Mouse (Mus musculus) adrenal gland, adult 8-10 months (tissue): ENCODE data around the gene Prrt2. TPM values are rescaled to one million over a fixed set of nuclear protein-coding genes. Genes with fewer than 3 reads are reported as not detected.

ENCODE experiments used
- DNase-seq: peaks from one replicate; pipeline ENCODE4 v3.0.0; 2022
- total RNA-seq, 4 experiments: library from RNA; stranded (reverse); gene quantifications; 2 replicates each; pipeline ENCODE4 v1.2.4; 2022

Prrt2 gene
- total RNA-seq = 1 to 10 TPM; 2.4 to 8.7 (median 6.4) TPM

DNA sequence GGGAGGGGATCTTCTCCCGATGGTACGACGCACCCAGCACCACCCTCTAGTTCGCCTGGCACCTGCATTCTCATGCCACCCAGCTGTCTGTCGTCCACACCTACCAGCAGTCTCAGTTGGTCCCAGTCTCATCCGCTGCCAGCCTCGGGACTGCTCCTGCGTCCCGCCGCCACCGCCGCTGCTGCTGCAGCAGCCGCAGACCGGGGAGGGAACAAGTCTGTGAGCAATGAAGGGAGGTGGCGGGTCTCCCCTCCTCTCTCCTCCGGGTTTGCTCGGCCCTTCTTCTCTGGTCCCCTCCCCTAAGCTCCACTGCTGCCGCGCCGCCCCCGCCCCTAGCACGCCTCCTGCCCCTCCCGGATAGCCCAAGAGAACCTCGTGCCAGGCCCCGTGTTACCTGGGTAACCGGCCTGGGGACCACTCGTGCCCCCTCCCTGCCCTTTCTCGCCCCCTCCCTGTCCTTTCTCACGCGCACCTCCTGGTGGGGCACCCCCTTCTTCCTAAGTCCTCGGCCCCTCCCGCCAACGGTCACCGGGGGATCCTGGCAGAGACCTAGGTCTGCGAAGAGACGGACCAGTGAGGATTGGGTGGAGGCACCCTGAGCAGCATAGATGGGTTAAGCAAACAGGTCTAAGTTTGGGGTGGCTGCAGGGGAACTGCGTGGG, at the start of gene Prrt2, which contains the start of gene Gm42742:
Gene Prrt2 (minus strand): TSS at position 311 of the 662 bp plus-strand sequence.
Gene Gm42742 (minus strand): TSS at position 197 of the 662 bp plus-strand sequence.
- DNase-seq = peak; percentile 29

DNA sequence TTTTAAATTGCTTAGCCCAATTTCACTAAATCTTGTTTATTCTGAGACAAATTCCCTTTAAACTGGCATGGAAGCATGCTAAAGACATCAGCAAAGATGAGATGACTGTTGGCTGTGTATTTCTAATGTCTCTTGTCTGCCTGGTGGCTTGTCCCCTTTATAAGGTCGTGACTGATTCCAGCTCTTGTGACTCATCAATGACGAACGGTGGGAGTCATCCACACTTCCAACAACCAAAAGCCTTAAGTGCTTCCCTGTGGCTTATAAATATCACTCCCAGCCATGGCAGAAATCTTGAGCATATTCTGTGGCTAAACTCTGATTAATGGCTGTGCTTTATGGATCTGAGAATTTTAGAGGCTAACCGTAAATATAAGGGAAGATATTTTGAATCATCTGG, 45.3 kb upstream of the Prrt2 start:
- peak; percentile 33 for DNase-seq

DNA sequence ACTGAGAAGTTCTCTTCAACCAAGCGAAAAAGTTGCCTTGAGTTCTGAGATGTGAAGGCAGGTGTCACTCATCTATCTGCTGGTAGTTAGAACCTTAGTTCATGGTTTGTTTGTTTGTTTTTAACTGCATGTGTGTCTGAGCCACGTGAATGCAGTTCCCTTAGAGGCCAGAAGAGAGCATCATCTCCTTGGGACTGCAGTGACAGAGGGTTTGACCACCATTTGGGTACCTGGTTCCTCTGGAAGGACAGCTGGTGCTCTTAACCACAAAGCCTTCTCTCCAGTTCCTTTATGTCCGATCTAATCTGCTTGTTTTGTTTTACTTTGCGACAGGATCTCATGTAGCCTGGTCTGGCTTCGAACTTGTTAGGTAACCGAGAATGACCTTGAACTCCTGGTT, 44.5 kb upstream of the Prrt2 start:
- DNase-seq = no peak

DNA sequence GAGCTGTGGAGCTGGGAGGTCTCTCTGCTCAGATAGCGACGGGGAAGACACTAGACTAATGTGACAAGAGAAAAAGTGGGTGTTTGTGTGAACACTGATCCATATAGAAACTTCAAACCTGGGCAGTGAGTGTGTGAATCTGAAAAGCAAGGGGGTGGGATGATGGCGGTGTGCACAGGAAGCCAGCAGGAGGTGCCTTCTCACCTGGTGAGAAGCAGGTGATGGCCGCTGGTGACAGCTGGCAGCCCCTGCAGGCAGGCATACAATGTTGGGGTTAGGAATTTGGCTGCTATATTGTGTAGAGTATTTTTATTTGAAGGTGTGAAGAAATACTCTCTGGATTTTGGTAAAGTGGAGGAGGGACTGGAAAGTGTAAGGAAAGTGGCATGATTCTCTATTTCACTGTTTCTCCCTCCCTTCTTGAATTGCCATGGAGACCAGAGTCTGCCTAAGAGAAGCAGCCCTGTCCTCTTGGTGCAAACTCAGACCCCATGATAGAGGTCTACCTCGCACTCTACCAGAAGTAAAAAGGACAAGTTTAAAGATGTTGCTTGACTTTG, 34.1 kb upstream of the Prrt2 start:
- no peak for DNase-seq

DNA sequence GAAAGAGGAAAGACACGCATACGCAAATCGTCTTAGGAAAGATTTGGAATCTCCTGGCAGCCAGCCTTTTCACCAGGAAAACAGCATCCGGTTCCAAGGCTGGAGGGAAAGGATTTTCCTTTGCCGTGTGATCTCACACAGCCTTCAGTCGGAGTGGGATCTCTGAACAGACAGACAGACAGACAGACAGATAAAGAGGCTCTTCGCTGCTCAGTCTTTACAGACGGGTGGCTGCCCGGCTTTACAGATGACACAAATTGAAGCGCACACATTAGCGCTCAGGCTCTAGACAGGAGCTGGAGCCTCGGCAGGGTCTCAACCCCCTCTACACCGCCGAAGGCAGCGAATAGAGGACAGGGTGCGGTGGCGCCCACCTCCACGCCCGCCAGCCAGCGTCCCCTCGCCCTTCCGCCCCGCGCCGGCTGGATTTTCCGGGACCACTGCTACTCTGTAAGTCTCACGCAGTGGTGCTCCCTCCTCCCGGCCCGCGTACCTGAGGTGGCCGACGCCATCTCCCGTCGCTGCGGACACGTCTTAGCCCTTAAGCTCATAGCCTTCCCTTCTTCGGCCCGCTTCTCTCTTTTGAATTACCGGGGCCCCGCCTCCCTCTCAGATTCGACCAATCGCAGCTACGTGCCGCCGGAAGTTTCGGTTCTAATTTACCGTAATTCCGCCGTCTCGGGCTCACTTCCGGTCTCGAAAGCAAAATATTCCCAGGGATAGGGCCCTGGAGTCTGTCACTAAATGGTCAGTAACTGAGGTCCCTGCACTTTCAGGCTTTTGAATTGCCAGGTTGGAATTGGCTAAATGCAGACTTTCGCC, 21.1 kb upstream of the Prrt2 start, which contains the start of gene Kif22:
Gene Kif22 (minus strand): TSS at position 621 of the 822 bp plus-strand sequence.
- peak; percentile 83 for DNase-seq

DNA sequence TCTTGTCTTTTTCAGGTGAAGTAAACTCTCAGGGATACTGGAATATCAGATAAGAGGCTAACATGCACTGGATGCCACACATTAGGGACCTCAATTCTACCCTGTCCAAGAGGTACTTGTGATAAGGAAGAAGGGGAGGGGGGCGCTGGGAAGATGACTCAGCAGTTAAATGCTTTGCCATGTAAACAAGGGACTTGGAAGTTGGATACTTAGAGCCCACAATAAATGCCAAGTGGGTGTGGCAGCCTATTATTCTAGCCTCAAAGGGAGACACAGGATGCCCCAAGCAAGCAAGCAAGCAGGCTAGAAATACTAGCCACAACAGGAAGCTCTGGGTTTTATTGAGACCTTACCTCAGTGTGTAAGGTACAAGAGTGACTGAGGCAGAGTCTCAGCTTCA, 10.2 kb upstream of the Prrt2 start:
- DNase-seq = no peak

DNA sequence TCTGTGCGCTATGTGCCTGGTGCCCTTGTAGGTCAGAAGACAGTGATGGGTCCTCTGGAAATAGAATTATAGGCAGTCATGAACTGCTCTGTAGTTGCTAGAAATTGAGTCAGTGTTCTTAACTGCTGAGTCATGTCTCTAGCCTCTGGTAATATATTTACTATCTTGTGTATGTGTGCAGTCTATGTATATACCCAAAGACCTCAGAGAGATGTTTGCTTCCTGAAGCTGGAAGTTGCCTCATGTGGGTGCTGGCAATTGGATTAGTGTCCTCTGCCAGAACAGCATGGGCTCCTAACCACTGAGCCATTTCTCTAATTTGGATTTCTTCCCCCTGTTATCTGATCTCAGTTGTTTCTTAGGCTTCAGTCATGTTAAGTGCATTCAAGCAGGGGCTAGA, 9.2 kb upstream of the Prrt2 start:
- DNase-seq = no peak

DNA sequence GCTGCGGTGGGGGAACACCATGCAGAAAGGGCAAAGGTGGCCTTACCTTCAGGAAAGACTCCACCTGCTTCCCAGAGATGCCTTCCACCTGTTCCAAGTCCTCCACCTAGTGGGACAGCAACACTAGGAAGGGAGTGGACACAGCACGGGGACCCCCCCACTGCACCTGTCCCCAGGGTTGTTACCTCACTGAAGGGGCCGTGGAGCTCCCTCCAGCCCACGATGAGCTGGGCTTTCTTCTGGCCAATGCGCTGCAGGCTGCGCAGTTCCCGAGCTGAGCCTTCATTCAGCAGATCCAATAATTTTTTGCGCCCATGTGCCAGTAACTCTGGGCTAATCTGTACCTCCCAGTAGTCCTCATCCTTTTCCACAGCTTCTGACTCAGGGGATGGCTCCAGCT, 6.9 kb upstream of the Prrt2 start:
- DNase-seq = no peak

DNA sequence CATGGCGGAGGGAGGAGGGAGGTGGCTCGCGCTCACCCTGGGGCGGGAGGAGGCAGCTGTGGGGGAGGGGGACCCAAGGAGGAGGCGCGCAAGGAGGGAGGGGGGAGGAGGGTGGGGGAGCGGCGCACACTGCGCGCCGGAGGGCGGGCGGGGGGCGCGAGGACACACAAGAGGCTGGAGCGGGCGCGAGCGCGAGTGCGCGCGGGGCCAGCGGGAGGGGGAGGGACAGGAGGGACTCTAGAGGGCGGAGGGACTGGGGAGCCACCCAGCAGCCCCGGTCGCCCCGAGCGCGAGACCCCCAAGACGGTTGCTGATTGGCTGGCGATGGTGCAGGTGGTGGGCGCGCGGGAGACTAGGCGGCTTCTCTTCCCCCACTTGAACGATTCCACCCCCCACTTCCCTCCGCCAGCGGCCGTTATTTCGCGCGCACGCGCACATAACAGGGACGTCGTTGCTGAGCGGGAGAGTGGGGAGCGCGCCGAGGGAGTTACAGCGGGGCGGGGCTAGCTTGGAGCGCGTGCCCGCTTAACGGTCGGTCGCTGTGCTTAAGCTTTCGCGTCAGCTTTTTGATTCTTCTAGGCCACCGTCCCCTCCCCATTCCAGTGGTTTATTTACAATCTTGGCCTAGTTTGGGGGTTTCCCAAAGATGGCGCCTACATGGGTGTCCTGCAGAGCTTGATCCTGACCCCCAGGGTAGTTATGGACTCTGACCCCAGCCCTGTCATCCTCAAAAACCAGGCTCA, 6.1 kb upstream of the Prrt2 start, which contains the start of gene Maz:
Gene Maz (minus strand): TSS at position 54 of the 743 bp plus-strand sequence.
- DNase-seq = peak; percentile 99

DNA sequence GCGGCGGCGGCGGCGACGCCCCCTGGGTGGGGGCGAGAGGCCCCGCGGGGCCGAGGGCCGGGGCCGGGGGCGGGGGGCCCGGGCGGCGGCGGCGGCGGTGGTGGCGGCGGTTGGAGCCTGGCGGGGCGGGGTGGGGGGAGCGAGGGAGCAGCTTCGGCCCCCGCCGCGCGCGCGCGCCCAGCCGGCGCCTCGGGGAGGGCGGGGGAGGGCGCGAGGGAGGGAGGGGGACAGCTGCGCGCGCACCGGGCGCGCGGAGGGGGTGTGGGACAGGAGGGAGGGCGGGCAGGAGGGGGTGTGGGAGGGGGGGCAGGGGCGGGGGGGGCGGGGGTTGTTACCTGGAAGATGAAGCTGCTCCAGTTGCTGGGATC, 5.6 kb upstream of the Prrt2 start:
- DNase-seq = no peak

DNA sequence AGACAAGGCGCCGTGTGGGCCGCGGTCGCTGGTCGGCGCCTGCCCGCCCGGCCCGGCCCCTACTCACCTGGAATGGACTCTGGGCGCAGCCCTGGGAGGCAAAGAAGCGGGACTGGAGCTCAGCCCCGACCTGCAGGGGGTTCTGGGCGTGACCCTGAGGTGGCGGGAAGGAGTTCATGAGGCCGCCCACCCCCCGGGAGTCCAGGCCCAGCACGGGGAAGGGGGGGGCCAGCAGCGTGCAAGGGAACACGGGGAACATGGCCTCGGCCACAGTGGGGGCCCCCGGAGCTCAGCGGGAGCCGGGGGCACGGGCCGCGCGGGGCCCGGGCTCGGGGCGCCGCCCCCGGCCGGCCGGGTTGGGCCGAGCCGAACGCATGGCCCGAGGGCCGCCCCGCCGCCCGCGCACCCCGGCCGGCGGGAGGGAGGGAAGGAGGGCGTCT, 5.2 kb upstream of the Prrt2 start:
- DNase-seq = peak; percentile 69

DNA sequence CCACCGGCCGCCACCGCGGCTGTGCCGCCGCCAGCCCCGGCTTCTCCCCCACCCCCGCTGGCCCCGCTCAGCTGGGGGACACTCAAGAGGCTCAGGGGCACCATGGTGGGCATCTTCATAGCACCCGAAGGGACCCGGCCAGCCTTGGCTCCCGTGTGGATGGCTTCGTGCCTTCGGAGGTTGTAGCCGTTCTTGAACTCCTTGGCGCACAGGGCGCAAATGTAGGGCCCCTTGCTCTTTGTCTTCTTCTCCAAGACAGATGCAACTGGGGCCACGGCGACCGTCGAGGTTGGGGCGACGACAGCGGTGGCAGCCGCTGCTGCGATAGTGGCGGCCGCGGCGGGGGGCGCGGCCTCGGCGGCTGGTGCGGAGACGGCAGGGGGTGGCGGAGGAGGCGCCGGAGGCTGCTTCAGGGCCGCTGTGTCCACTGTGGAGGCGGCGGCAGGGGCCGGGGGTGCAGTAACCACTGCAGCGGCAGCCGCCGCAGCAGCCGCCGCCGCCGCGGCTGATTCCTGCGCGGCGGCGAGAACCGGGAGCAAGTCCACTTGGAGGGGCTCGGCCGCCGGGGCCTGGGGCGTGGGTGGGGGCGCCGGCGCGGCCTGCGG, 4.6 kb upstream of the Prrt2 start:
- DNase-seq = peak; percentile 53

DNA sequence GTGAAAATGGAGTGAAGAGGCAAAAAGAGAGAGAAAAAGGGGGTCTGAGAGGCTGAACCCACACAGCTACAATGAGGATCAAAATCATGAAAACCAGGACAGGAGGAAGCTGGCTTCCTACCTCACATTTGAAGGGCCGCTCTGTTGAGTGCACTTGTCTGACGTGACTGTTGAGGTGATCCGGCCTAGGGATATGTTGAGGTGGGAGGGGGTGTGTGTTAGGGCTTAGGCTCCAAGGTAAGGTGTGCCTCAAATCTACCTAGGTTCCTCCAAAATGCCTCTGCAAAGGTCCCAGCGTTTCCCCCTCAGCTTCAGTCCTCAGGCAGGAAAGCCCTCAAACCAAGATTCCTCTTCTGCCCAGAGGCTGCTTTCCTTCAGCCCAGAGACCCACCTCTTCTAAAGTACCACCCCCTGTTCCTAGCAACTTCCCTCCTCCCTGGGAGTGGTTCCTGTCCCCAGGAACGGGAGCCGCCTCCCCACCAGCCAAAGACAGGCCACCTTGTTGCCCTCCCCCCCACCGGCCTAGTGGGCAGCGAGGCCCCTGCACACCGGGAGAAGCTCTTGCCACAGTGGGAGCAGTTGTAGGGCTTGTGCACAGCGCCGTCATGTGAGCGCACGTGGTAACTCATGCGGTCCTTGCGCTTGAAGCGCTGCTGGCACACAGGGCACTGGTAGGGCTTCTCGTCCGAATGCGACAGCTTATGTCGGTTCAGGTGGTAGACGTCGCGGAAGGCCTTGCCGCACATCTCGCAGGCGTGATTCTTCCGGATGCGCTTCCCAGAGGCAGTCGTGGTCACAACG, 3.9 kb upstream of the Prrt2 start:
- peak; percentile 81 for DNase-seq

DNA sequence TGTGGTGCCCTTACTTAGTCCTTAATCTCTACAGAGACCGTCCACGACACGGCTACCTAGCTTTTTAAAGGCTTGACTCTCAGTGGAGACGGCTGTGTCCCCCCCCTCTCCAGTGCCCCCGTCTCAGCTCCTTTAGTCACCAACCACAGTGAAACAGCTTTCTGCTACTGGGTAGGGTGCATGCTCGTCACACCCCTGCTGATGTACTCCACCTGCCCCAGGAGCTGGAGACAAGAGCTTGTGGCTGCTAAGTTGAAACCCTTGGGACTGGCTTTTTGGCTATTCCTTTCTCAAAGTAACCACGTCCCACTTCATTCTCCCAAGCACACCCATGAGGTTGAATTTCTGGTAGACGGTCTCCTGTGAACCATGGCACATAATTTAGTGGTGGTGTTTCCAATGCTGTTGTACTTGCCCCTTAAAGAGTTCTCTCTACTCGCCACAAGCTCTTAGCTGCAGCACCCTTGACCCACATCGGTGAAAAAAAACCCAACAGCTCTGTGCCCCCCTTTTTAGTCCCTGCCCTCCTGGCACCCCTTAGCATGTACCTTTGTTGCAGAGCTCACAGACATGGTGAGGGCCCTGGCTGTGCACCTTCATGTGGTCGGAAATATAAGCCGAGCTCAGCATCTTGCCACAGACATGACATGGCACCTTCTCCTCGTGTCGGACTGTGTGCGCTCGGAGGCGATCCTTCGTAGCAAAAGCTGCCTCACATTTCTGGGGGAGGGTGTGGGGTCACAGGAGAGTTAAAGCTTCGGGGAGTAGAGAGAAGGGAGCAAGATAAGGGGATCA, 3.1 kb upstream of the Prrt2 start:
- DNase-seq = peak; percentile 33

DNA sequence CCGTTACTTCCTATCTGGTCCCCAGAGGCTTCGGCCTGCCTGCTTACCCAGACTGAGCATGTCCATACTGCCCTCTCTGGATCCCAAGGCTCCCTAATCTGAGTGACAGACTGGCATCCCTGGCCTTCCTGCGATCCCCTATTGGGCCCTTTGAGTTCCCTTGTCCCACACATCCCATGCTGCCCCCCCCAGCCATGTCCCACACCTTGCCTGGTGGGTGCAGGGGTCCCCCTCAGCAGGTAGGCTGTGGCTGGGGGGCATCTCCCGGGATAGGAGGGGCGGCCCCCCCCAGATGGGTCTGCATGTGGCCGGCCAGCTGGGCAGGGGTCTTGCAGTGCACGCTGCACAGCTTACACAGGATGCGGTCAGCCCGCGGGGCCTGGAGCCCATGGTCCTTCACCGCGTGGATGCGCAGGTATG, 2.3 kb upstream of the Prrt2 start:
- peak; percentile 26 for DNase-seq

DNA sequence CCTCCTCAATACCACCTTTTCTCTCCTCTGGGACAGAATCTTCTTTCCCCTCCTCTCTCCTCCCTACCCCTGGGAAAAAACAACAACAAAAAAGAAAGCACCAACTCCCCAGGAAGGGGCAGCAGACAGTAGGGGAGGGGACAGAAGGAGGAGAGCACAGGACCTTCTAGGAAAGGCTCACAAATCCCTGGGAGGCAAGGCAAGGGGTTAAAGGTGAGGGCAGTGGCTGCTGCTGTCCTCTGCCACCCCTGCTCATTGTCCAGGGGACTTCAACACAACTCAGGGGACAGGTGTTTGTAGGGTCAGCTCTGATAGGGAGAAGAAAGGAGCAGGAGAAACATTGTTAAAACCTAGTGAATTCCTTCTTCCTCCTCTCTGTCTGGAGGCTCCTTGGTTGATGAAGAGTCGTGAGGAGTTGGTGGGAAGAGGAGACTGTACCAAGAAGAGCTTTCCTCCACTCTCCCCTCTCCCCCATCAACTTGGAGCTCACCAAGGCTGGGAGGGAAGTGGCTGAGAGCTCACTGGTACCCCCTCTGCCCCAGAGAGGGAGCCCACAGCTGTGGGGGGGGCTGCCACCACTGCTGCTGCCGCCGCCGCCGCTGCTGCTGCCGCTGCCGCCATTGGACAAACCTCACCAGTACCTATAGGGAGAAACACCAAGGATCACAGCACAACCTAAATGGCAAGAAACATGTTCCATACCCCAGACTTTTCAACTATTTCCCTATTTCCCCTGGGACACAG, 1.7 kb upstream of the Prrt2 start:
- DNase-seq = no peak

DNA sequence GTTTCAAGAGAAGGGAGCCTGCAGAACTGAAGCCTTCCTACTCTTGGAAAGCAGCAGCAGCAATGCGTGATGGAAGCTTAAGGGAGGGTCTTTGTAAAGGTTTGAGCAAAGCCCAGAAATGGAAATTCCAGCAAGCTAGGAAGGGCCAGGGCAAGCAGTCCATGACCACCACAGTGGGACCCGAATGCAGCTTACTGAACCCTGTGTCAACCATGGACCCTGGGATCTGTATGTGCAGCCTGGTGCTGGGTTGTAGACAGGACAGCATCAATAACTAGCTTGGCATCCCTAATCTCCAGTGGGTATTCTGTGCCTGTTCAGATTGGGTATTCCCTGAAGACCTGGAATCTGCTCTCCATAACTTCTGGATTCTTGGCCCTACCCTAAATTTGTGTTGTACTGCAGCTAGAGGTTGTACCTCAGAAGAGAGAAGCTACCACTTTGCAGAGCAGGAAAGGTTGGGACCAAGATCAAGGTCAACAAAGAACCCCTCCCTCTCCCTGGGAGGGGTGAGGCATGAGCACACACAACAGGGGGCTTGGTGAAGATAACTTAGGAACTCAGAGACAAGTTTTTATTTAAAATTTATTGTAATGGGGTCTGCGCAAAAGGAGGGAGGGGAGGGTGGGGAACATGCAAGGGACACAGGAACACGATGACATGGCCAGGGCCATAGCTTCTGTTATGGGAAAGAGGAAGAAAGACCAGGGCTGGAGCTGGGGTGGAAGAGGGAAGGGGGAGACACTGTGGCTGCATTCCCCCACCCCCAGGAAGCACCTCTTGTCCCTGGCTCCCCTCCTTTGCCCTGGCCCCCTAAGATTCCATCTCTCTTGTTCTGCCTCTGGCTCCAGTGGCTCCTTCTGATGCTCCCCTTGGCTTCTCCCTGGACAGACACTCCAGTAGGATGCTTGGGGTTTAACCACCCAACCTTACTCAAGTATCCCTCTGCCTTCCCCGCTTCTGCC, 834 bp upstream of the Prrt2 start:
- no peak for DNase-seq

DNA sequence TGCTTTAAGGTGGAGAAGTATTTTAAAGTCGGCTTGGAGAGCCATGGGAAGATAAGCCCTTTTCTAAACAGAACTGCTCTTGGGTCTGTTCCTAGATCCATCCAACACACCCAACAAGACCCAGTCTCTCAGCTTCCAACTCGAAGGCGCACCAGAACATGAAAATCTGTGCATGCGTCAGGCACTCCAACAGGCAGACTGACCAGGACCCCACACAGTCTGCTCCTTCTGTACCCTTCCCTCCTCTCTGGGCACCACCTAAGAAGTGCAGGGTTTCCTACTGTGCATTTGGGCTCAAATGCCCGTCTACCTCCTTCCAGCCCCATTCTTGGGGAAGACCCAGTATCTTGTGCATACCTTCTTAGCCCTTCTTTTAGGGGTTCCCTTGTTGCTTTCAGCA, 520 bp downstream of the Prrt2 start:
- DNase-seq = no peak
